Mouse (Mus musculus) macrophage (primary cell): ENCODE results near the gene Fkbp5. TPM values are rescaled to one million over a fixed set of nuclear protein-coding genes. Genes with fewer than 3 reads are reported as not detected.

ENCODE experiments used
- polyA plus RNA-seq: library from polyadenylated mRNA; stranded (reverse); fragments of 250-400 nt; gene quantifications from 3 replicates; pipeline ENCODE4 v1.2.4, GENCODE M21; 2018; ENCODE audit warnings: inconsistent platforms

Fkbp5 gene
- polyA plus RNA-seq, 1 experiment from 2014 or later: 5.8 TPM

Other genes starting within 250 kb of the Fkbp5 start
- gene Fance, start 204.0 kb downstream of the Fkbp5 start, polyA plus RNA-seq: 10.8 to 20.6 TPM (median 20.1 TPM) in 3 replicates
- 257 to 572 TPM (median 569 TPM) in 3 replicates for gene Rpl10a, start 189.1 kb downstream of the Fkbp5 start, polyA plus RNA-seq
- gene Tead3, start 166.7 kb downstream of the Fkbp5 start, polyA plus RNA-seq: not detected in 3 replicates
- not detected in 3 replicates for gene Tulp1, start 152.3 kb downstream of the Fkbp5 start, polyA plus RNA-seq
- not detected in 3 replicates for gene Armc12, start 13.3 kb upstream of the Fkbp5 start, polyA plus RNA-seq
- not detected in 3 replicates for gene Clpsl2, start 31.9 kb upstream of the Fkbp5 start, polyA plus RNA-seq
- not detected in 3 replicates for gene Clps, start 43.2 kb upstream of the Fkbp5 start, polyA plus RNA-seq
- not detected in 3 replicates for gene Lhfpl5, start 58.1 kb upstream of the Fkbp5 start, polyA plus RNA-seq
- gene Srpk1, start 105.2 kb upstream of the Fkbp5 start, polyA plus RNA-seq: 27.4 to 34.2 TPM (median 32.5 TPM) in 3 replicates
- not detected in 3 replicates for gene Slc26a8, start 172.7 kb upstream of the Fkbp5 start, polyA plus RNA-seq
- 62.0 to 93.5 TPM (median 63.5 TPM) in 3 replicates for gene Mapk14, start 173.8 kb upstream of the Fkbp5 start, polyA plus RNA-seq
- 0.93 to 1.7 TPM (median 0.96 TPM) in 3 replicates for gene AC170998.1, start 208.6 kb upstream of the Fkbp5 start, polyA plus RNA-seq